Mouse (Mus musculus) testis, adult 2 months (tissue): Measurements from ENCODE around the gene Ltb. TPM values are rescaled to one million over a fixed set of nuclear protein-coding genes. Genes with fewer than 3 reads are reported as not detected.

Experiments
- H3K27ac ChIP-seq: fragments of 200-500 bp; 2 replicates; pipeline ENCODE4 v1.5.1; 2012; ENCODE audit warnings: low read depth, low read length; ENCODE audit not compliant: control insufficient read depth, insufficient read depth
- H3K27me3 ChIP-seq: fragments of 200-500 bp; 2 replicates; pipeline ENCODE4 v1.6.1; 2012; ENCODE audit warnings: mild to moderate bottlenecking, low read length, moderate library complexity; ENCODE audit not compliant: control insufficient read depth, insufficient read depth
- H3K36me3 ChIP-seq: fragments of 200-500 bp; 2 replicates; pipeline ENCODE4 v1.6.1; 2012; ENCODE audit warnings: mild to moderate bottlenecking, low read length; ENCODE audit not compliant: control insufficient read depth, insufficient read depth
- H3K4me1 ChIP-seq: fragments of 200-500 bp; 2 replicates; pipeline ENCODE4 v1.6.1; 2012; ENCODE audit warnings: low read length; ENCODE audit not compliant: control insufficient read depth, insufficient read depth
- H3K4me3 ChIP-seq: fragments of 200-500 bp; 2 replicates; pipeline ENCODE4 v1.5.1; 2012; ENCODE audit warnings: low read depth, mild to moderate bottlenecking, low read length, moderate library complexity, mixed read lengths; ENCODE audit not compliant: control insufficient read depth
- CTCF ChIP-seq: fragments of 200-500 bp; IDR thresholded peaks from 2 replicates; pipeline ENCODE4 v1.5.1; 2012; ENCODE audit warnings: low read depth, mild to moderate bottlenecking, inconsistent platforms, low read length, moderate library complexity; ENCODE audit not compliant: control insufficient read depth, insufficient read depth, insufficient replicate concordance
- POLR2A ChIP-seq: fragments of 200-500 bp; IDR thresholded peaks from 2 replicates; pipeline ENCODE4 v1.6.1; 2012; ENCODE audit warnings: low read depth, mild to moderate bottlenecking, inconsistent platforms, low read length, moderate library complexity; ENCODE audit not compliant: control insufficient read depth
- polyA plus RNA-seq: library from polyadenylated mRNA; depleted of rRNA; stranded (reverse); fragments of >200 nt; gene quantifications from 2 replicates; pipeline ENCODE4 v1.2.3, GENCODE M21; 2012

Ltb gene
- polyA plus RNA-seq, 1 experiment, result 0.86 TPM

- no peak within 1 kb of the TSS for H3K27ac ChIP-seq
- H3K36me3 ChIP-seq, result no peaks in the 10 kb centered on the region
- H3K4me1 ChIP-seq, result peaks cover 10% of the 10 kb centered on the region
- TF ChIP-seq CTCF (no peak), POLR2A (no peak)
- peak within 1 kb of the TSS; percentile 44 for H3K4me3 ChIP-seq
- no peaks in the 10 kb centered on the region for H3K27me3 ChIP-seq
Observed at GRCm38 (mm10) chr17:35220156-35220952, 26.1 kb downstream of the Ltb start, which contains the start of gene Gm16181. Gene Gm16181 (plus strand): TSS chr17:35220834.

GRCm38 (mm10) chr17:35222299-35222698 lies 28.1 kb downstream of the Ltb start:
- H3K36me3 ChIP-seq, result no peaks in the 10 kb centered on the region
- no peak overlapping the region for H3K4me3 ChIP-seq
- H3K4me1 ChIP-seq, result peaks cover 19% of the 10 kb centered on the region
- TF ChIP-seq CTCF (no peak), POLR2A (no peak)
- H3K27me3 ChIP-seq, result no peaks in the 10 kb centered on the region
- no peak overlapping the region; the same call in 1 of the 2 replicates for H3K27ac ChIP-seq

GRCm38 (mm10) chr17:35224641-35225040 lies 30.4 kb downstream of the Ltb start:
- Histone ChIP-seq H3K4me3 (no peak overlapping the region), H3K4me1 (peaks cover 20% of the 10 kb centered on the region), H3K27me3 (no peaks in the 10 kb centered on the region), H3K36me3 (no peaks in the 10 kb centered on the region), H3K27ac (no peak overlapping the region)
- TF ChIP-seq POLR2A (no peak), CTCF (no peak)

DNA sequence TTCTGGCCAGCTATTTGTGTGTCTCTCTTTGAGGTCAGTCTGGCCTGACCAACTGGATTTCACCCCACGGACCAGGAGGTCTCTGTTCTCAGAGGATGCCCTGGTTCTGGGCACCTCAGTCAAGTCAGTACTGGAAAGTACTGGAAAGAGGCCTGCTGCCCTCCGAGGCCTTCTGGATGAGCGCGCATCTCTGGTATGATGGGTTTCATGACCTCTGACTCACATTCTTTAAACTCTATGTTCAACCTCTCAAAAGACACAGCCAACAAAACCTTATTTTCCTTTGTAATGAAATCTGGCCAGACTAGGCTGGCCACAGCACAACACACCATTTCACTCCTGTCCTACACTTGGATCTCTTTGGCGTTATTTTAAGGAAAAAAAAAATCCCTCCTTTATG lies 31.2 kb downstream of the Ltb start:
- H3K27ac ChIP-seq, result peak overlapping the region; percentile 64
- TF ChIP-seq CTCF (no peak), POLR2A (no peak)
- H3K4me1 ChIP-seq, result peaks cover 18% of the 10 kb centered on the region
- no peak overlapping the region for H3K4me3 ChIP-seq
- H3K36me3 ChIP-seq, result no peaks in the 10 kb centered on the region
- H3K27me3 ChIP-seq, result no peaks in the 10 kb centered on the region

DNA sequence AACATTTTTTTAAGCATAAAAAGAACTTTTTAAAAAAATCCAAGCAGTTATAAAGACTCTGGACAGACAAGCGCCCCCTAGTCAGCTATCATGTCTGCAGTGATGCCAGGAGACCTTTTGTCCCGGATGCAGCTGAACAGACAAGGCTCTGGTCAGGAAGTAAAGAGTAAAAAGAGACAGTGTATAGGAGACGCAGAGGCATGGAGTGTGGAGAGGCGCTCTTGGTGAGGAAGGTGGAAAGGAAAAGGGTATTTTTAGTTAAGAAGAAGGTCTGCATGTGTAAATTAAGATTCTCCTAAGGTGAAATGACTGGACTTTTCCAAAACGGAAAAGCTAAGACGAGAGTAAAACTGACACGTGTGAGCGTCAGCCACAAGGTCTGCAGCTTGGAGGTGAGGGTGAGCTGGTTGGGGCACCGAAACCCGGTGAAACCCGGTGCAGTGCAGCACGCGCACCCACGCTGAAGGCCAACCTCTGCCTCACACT lies 32.4 kb downstream of the Ltb start:
- H3K27ac ChIP-seq, result peak overlapping the region; percentile 80
- TF ChIP-seq CTCF (no peak), POLR2A (no peak)
- no peak overlapping the region for H3K4me3 ChIP-seq
- H3K36me3 ChIP-seq, result no peaks in the 10 kb centered on the region; the same call in 1 of the 2 replicates
- peaks cover 16% of the 10 kb centered on the region for H3K4me1 ChIP-seq
- no peaks in the 10 kb centered on the region for H3K27me3 ChIP-seq

GRCm38 (mm10) chr17:35231022-35231421 lies 36.8 kb downstream of the Ltb start:
- TF ChIP-seq POLR2A (no peak), CTCF (no peak)
- Histone ChIP-seq H3K36me3 (no peaks in the 10 kb centered on the region; the same call in 1 of the 2 replicates), H3K27ac (peak overlapping the region; percentile 47), H3K4me3 (no peak overlapping the region), H3K27me3 (no peaks in the 10 kb centered on the region), H3K4me1 (peaks cover 23% of the 10 kb centered on the region)

GRCm38 (mm10) chr17:35232043-35232442 lies 37.8 kb downstream of the Ltb start:
- H3K36me3 ChIP-seq, result no peaks in the 10 kb centered on the region; the same call in 1 of the 2 replicates
- H3K4me1 ChIP-seq, result peaks cover 27% of the 10 kb centered on the region
- TF ChIP-seq CTCF (peak; percentile 86), POLR2A (no peak)
- peak overlapping the region; percentile 55 for H3K27ac ChIP-seq
- H3K4me3 ChIP-seq, result no peak overlapping the region; the same call in 1 of the 2 replicates
- no peaks in the 10 kb centered on the region for H3K27me3 ChIP-seq
